Mouse (Mus musculus) hindbrain, embryonic 14.5 days (tissue): Measurements from ENCODE around the gene Rhox2f. TPM values are rescaled to one million over a fixed set of nuclear protein-coding genes. Genes with fewer than 3 reads are reported as not detected.
"Not testable (repeated sequence)": the region's sequence is repeated elsewhere in the genome, so short reads cannot be mapped to it uniquely, and the experiment has no call there.

ENCODE experiments used
- ATAC-seq: fragments of 200-750 bp; cut with Nextera tagmentation; 2 replicates; pipeline ENCODE4 v1.8.0; 2017; ENCODE audit warnings: moderate number of reproducible peaks, mild to moderate bottlenecking, moderate TSS enrichment, moderate library complexity; ENCODE audit not compliant: low FRiP score
- DNase-seq: peaks from one replicate; pipeline ENCODE4 v3.0.0-alpha.2; 2015; ENCODE audit warnings: low spot score
- H3K27ac ChIP-seq: fragments of 300-500 bp; sonication (generic); 2 replicates; pipeline ENCODE4 v1.5.1; 2014; ENCODE audit warnings: mild to moderate bottlenecking, moderate library complexity
- H3K27me3 ChIP-seq: fragments of 300-500 bp; sonication (generic); 2 replicates; pipeline ENCODE4 v1.6.1; 2014; ENCODE audit warnings: mild to moderate bottlenecking, low read length, mixed read lengths; ENCODE audit not compliant: control insufficient read depth, insufficient read depth
- H3K36me3 ChIP-seq: fragments of 300-500 bp; sonication (generic); replicated peaks from 2 replicates; pipeline ENCODE4 v1.6.1; 2014; ENCODE audit not compliant: control insufficient read depth, insufficient read depth
- H3K4me1 ChIP-seq: fragments of 300-500 bp; sonication (generic); replicated peaks from 2 replicates; pipeline ENCODE4 v1.6.1; 2014; ENCODE audit warnings: antibody characterized with exemption, low read length, mixed read lengths; ENCODE audit not compliant: control insufficient read depth, insufficient read depth
- H3K4me2 ChIP-seq: fragments of 300-500 bp; sonication (generic); replicated peaks from 2 replicates; pipeline ENCODE4 v1.6.1; 2014; ENCODE audit warnings: mild to moderate bottlenecking, moderate library complexity
- H3K4me3 ChIP-seq: fragments of 300-500 bp; sonication (generic); replicated peaks from 2 replicates; pipeline ENCODE4 v1.5.1; 2014; ENCODE audit warnings: mild to moderate bottlenecking, low read length
- H3K9ac ChIP-seq: fragments of 300-500 bp; sonication (generic); 2 replicates; pipeline ENCODE4 v1.6.1; 2014
- H3K9me3 ChIP-seq: fragments of 300-500 bp; sonication (generic); 2 replicates; pipeline ENCODE4 v1.6.1; 2016; ENCODE audit warnings: low read length; ENCODE audit not compliant: control insufficient read depth
- WGBS: fragments of 180-500 bp; shearing (Covaris S2); extraction: QIAGEN DNeasy Blood & Tissue Kit; methylation state at CpG from one replicate; pipeline ENCODE4 v1.1.7; 2014; 5-methylcytosine and 5-hydroxymethylcytosine counted together
- polyA plus RNA-seq: library from polyadenylated mRNA; unstranded; fragments of >200 nt; fragmentation: Nextera tagmentation; extraction: Ambion mirVana; gene quantifications from 2 replicates; pipeline ENCODE4 v1.2.1, GENCODE M21; 2014

Rhox2f gene
- polyA plus RNA-seq: not detected in 2 replicates

DNA sequence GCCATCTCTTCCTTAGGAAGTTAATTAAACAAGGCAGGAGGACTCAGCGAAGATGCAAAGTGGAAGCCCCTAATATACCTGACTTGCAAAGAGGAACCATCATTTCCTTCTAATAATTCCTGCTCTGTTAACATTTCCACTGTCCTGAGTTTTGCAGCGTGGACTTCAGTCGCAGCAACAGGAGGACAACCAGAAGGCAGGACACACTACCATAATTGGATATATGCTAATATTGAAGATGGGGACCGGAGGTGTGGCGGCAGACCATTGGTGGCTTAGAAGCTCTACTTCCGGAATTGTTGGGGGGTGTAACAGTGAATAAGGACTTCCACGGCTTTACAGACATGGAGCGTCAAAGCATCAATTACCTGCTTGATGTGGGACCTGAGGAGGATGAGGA lies at the start of gene Rhox2f:
Rhox2f (plus strand) TSS at position 301 of the 400 bp plus-strand sequence.
- not testable (repeated sequence) for DNase-seq, H3K27me3 ChIP-seq, H3K36me3 ChIP-seq, ATAC-seq, H3K27ac ChIP-seq, H3K9me3 ChIP-seq, H3K4me1 ChIP-seq, H3K4me3 ChIP-seq, H3K9ac ChIP-seq, H3K4me2 ChIP-seq
- 90% methylated on average over 6 of the region's 8 CpGs for WGBS

DNA sequence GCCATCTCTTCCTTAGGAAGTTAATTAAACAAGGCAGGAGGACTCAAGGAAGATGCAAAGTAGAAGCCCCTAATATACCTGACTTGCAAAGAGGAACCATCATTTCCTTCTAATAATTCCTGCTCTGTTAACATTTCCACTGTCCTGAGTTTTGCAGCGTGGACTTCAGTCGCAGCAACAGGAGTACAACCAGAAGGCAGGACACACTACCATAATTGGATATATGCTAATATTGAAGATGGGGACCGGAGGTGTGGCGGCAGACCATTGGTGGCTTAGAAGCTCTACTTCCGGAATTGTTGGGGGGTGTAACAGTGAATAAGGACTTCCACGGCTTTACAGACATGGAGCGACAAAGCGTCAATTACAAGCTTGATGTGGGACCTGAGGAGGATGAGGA lies 41.1 kb upstream of the Rhox2f start, which contains the start of gene Rhox2e:
Rhox2e (plus strand) TSS at position 301 of the 400 bp plus-strand sequence.
- 89% methylated on average over 2 of the region's 8 CpGs for WGBS
- H3K36me3 ChIP-seq, H3K9ac ChIP-seq, H3K4me2 ChIP-seq, H3K9me3 ChIP-seq, H3K27ac ChIP-seq, DNase-seq, H3K27me3 ChIP-seq, H3K4me3 ChIP-seq, H3K4me1 ChIP-seq, ATAC-seq: not testable (repeated sequence)

DNA sequence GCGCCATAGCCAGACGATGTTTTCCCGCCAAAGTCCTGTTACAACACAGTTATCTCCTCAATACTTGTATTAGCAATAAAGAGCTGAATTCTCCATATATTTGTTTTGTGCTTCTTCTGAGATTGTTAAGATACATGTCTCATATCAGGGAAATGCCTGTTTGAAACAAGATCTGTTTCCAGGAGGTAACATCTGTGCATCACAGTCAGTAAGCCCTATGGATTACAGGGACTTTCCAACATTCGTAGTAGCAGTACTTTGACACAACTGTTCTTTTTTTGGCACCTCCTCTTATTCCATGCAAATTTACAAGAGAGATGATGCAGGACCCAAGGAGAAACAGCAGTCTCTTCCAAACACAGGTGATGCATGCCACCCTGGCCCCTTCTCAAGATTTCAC lies 29.5 kb upstream of the Rhox2f start, which contains the start of gene Rhox3e:
Rhox3e (plus strand) TSS at position 301 of the 400 bp plus-strand sequence.
- not testable (repeated sequence) for H3K4me2 ChIP-seq, H3K4me3 ChIP-seq, DNase-seq, H3K9me3 ChIP-seq, H3K4me1 ChIP-seq, H3K36me3 ChIP-seq, ATAC-seq, H3K9ac ChIP-seq, H3K27me3 ChIP-seq, H3K27ac ChIP-seq
- WGBS: no CpG with 5 or more reads among the region's 4 CpGs

DNA sequence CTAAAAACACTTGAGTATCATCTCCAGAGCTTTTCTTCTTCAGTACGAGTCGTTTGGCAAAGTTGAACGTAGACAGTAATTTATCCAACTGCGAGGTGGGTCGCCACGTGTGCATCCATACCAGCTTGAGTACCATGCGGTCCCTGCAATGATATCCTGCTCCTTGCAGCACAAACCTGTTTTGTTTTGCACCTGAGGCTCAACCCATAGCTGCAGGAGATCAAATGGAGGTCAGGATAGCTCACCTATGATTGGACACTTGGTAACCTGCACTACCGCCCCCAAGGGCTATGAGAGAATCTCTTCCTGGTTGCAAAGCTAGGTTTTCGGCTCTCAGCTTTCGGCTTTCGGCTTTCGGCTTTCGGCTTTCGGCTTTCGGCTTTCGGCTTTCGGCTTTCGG lies 14.1 kb upstream of the Rhox2f start, which contains the start of gene Rhox4e:
Rhox4e (plus strand) TSS at position 301 of the 400 bp plus-strand sequence.
- not testable (repeated sequence) for H3K27me3 ChIP-seq, ATAC-seq, H3K4me2 ChIP-seq, H3K9me3 ChIP-seq, H3K4me3 ChIP-seq, H3K36me3 ChIP-seq, H3K4me1 ChIP-seq, H3K9ac ChIP-seq, DNase-seq, H3K27ac ChIP-seq
- 99% methylated on average over 9 of the region's 18 CpGs for WGBS

DNA sequence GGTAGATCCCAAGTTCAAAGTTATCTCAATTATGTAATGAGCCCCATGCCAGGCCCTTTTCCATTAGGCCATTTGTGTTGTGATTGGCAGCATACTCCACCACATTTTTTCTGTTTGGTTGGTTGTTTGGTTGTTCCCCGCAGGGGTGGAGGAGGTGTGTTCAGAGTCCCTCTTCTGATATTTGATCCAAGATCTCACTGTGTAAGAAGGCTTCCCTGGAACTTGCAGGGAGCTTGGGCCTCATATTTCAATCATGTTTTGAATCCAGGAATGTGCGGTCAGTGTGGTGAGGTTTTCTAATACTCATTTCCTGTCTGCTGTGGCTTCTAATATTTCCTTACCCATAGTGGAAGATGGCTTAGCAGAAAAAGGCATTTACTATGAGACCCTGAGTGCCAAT lies 1.4 kb downstream of the Rhox2f start:
- not testable (repeated sequence) for H3K36me3 ChIP-seq, H3K4me3 ChIP-seq, H3K4me2 ChIP-seq, H3K9me3 ChIP-seq, H3K27ac ChIP-seq, H3K9ac ChIP-seq, H3K4me1 ChIP-seq, H3K27me3 ChIP-seq, ATAC-seq, DNase-seq
- 63% methylated on average over 2 of the region's 2 CpGs for WGBS

DNA sequence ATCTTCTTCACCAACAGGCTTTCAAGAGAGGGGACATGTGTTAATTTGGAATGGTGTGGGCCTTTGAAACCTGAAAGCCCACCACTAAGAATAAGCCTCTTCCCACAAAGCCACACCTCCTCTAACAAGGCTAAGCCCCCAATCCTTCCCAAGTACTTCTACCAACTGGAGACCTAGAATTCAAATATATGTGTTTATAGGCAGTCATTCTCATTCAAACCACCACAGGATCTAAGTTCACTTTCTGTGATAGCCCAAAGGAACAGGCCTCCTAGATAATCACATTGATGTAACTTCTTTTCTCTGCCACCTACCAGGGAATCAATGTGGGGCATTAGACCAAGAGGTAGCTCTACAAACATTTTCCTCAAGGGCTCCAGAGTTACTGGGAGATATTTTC lies 9.5 kb downstream of the Rhox2f start, which contains the start of gene Rhox3f:
Rhox3f (plus strand) TSS at position 301 of the 400 bp plus-strand sequence.
- H3K9ac ChIP-seq, DNase-seq, H3K27ac ChIP-seq, H3K9me3 ChIP-seq, H3K36me3 ChIP-seq, ATAC-seq, H3K4me3 ChIP-seq, H3K4me2 ChIP-seq, H3K27me3 ChIP-seq, H3K4me1 ChIP-seq: not testable (repeated sequence)

DNA sequence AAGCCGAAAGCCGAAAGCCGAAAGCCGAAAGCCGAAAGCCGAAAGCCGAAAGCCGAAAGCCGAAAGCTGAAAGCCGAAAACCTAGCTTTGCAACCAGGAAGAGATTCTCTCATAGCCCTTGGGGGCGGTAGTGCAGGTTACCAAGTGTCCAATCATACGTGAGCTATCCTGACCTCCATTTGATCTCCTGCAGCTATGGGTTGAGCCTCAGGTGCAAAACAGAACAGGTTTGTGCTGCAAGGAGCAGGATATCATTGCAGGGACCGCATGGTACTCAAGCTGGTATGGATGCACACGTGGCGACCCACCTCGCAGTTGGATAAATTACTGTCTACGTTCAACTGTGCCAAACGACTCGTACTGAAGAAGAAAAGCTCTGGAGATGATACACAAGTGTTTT lies 36.4 kb downstream of the Rhox2f start, which contains the start of gene Rhox4f:
Rhox4f (minus strand) TSS at position 101 of the 400 bp plus-strand sequence.
- H3K9me3 ChIP-seq, H3K9ac ChIP-seq, H3K36me3 ChIP-seq, ATAC-seq, DNase-seq, H3K4me3 ChIP-seq, H3K4me1 ChIP-seq, H3K27me3 ChIP-seq, H3K27ac ChIP-seq, H3K4me2 ChIP-seq: not testable (repeated sequence)
- WGBS: 94% methylated on average over 10 of the region's 19 CpGs

Other genes with a start within 250 kb of the Rhox2f start
- gene Rhox3a2, start 191.4 kb upstream of the Rhox2f start, polyA plus RNA-seq: not detected in 2 replicates
- not detected in 2 replicates for gene Rhox4a2, start 180.6 kb upstream of the Rhox2f start, polyA plus RNA-seq
- gene Rhox2b, start 159.3 kb upstream of the Rhox2f start, polyA plus RNA-seq: not detected in 2 replicates
- gene Rhox4b, start 138.9 kb upstream of the Rhox2f start, polyA plus RNA-seq: not detected in 2 replicates
- not detected in 2 replicates for gene Rhox2c, start 117.7 kb upstream of the Rhox2f start, polyA plus RNA-seq
- gene Rhox3c, start 112.8 kb upstream of the Rhox2f start, polyA plus RNA-seq: not detected in 2 replicates
- gene Rhox4c, start 91.1 kb upstream of the Rhox2f start, polyA plus RNA-seq: not detected in 2 replicates
- gene Rhox2d, start 78.0 kb upstream of the Rhox2f start, polyA plus RNA-seq: not detected in 2 replicates
- not detected in 2 replicates for gene Rhox4d, start 57.0 kb upstream of the Rhox2f start, polyA plus RNA-seq
- gene Rhox2e, start 41.0 kb upstream of the Rhox2f start, polyA plus RNA-seq: not detected in 2 replicates
- gene Rhox3e, start 29.4 kb upstream of the Rhox2f start, polyA plus RNA-seq: not detected in 2 replicates
- not detected in 2 replicates for gene Rhox4e, start 14.0 kb upstream of the Rhox2f start, polyA plus RNA-seq
- gene Rhox3f, start 9.6 kb downstream of the Rhox2f start, polyA plus RNA-seq: not detected in 2 replicates
- gene Rhox4f, start 36.3 kb downstream of the Rhox2f start, polyA plus RNA-seq: not detected in 2 replicates
- gene Rhox3g, start 57.2 kb downstream of the Rhox2f start, polyA plus RNA-seq: not detected in 2 replicates
- gene Rhox2g, start 72.1 kb downstream of the Rhox2f start, polyA plus RNA-seq: not detected in 2 replicates
- not detected in 2 replicates for gene Rhox4g, start 79.9 kb downstream of the Rhox2f start, polyA plus RNA-seq
- gene Rhox3h, start 97.4 kb downstream of the Rhox2f start, polyA plus RNA-seq: not detected in 2 replicates
- not detected in 2 replicates for gene Rhox2h, start 101.9 kb downstream of the Rhox2f start, polyA plus RNA-seq
- gene Rhox5, start 233.4 kb downstream of the Rhox2f start, polyA plus RNA-seq: 0.59 and 0.67 TPM in 2 replicates